Mouse (Mus musculus) cerebral cortex, adult 2 months (tissue): ENCODE data around the gene Olfr707.

ENCODE experiments used
- WGBS: fragments of 180-500 bp; shearing (Covaris S2); methylation state at CpG from one replicate; pipeline ENCODE4 v1.1.7; 2018; 5-methylcytosine and 5-hydroxymethylcytosine counted together

The Olfr707 gene

GRCm38 (mm10) chr7:106901141-106901540 is at the start of gene Olfr707:
Gene Olfr707, minus strand, starts transcription at chr7:106901241.
- whole genome bisulfite sequencing, result 87% methylated on average over 3 of the region's 3 CpGs

DNA sequence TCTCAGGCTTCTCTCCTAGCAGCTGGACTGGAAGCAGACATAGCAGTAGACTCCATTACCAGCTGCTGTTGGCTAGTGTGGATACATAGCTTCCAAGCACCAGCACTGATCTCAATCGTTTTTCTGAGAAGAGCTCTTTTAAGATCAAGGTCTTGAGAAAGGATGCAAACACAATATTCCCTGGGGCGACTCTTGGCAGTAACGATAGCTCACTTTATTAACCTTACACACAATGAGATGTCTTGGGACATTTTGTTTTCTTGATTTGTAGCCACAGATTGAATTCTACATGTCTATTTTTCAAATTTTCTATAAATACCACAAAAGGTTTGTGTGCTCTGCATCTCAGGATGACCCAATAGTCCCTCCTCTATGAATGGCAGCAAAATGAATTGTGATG is 47.2 kb upstream of the Olfr707 start, which contains the start of gene Olfr710:
TSS of gene Olfr710 (minus strand) at position 101 of the 400 bp plus-strand sequence.
- 73% methylated on average over 3 of the region's 3 CpGs for WGBS

DNA sequence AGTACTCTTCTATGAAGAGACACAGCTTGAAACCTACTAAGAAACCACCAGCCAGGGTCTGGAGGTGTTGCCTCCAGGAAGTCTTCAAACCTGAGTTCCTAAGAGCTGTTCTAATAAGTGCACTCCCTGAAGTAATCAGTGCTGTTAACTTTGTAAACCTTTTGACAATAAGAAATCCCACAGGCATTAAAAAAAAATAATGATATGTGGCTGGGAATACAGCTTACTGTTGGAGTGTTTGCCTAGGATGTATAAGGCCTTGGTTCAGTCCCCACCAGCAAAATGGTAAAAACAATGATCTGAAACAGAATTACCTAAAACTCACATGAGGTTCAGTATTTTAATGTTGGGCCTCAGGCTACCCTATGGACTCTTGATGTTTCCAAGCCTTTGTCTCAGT is 31.1 kb upstream of the Olfr707 start, which contains the start of gene Olfr709-ps1:
TSS of gene Olfr709-ps1 (minus strand) at position 101 of the 400 bp plus-strand sequence.

DNA sequence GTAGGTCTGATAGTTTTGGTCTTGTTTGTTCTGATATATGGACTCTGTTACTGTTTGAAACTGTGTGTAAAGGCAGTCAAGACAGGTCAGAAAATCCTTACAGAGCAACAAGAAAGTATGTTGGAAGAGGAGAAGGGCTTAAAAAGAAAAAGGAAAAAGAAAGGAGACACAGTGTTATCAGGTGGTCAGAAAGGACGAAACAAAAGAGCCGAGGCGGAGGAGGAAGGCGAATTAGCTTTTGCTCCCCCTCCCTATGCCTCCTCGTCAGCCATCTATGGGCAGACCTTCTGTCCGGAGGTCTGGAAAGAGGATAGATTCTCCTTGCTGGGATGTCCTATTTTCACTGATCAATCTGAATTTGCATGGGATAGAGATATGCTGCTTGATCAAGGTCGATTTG is 19.9 kb upstream of the Olfr707 start:
- 87% methylated on average over 7 of the region's 7 CpGs for WGBS

DNA sequence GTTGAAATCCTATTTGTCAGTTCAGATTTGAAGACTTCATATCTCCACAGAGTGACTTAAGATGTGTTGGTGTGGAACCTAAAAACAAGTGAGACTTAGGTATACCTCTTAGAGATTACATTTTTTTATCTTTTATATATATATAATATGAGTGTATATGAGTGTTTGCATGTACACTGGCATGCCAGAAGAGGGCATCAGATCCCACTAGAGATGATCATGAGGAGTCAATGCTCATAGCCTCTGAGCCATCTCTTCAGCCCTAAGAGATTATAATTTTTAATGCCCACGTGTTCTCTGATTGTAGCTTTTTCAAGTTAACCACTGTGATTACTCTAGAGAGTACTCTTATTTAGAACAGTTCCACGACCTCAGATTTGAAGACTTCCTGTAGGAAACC is 6.6 kb upstream of the Olfr707 start, which contains the start of gene Olfr1532-ps1:
TSS of gene Olfr1532-ps1 (plus strand) at position 326 of the 400 bp plus-strand sequence.
- 70% methylated on average over 2 of the region's 2 CpGs for WGBS

DNA sequence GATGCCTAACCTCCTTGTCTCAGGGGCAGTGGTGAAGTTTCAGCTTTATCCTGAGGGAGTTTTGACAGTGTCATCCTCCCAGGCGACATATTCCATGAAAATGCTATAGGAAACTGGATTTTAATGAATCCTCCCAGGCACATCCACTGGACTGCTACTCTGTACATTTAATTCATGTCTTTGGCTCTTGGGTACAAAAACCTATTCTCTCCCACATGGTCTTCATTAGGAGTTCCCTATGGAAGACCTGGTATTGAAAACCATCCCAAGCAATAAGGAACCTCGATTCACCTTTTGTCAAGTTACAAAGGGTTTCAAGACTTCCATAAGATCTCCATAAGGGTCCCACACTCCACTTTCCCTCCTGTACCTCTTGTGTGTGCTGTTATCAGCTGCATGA is 13.0 kb downstream of the Olfr707 start, which contains the start of gene Olfr706:
TSS of gene Olfr706 (minus strand) at position 101 of the 400 bp plus-strand sequence.
- 76% methylated on average over 2 of the region's 2 CpGs for WGBS

- WGBS, result 79% methylated on average over 3 of the region's 3 CpGs
Measured at GRCm38 (mm10) chr7:106876791-106877190, 24.2 kb downstream of the Olfr707 start, which contains the start of gene Olfr705. Gene Olfr705, minus strand, starts transcription at chr7:106876891.

DNA sequence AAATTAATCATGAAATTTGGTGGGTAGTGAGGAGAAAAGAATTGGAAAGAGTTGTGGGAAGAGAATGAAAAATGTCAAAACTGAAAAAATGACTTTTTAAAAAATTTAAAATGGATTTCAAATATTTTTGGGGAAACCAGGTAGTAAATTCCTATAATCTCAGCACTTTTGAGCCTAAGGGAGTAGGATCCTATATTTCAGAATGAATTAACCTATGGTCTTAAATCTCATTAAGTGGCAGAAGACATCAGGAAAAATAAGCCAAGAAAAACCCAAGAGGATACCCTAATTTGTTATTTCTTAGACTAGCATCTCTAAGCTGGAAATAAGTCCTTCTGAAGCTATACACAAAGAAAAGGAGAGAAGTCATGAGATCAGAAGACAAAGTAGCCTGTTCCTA is 38.2 kb downstream of the Olfr707 start, which contains the start of gene Olfr704:
TSS of gene Olfr704 (plus strand) at position 301 of the 400 bp plus-strand sequence.

DNA sequence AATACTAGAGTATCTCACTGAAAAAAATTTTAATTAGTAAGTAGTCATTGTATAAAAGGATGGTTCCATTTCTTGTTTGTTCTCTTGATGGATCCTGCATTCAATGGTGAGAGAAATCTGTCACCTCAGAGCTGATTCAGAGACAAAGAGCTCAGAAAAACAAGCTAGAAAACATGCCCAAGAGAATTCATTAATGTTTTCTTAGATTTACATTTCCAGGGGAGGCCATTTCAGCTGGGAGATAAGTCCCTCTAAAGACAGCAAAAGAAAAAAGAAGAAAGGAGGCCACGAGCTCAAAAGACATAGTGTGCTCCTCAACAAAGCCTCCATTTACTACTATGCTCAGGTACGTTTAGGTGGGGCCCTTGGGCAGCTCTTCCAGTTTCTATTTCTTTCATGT is 58.0 kb downstream of the Olfr707 start, which contains the start of gene Olfr703:
TSS of gene Olfr703 (plus strand) at position 301 of the 400 bp plus-strand sequence.
- WGBS, result 60% methylated on average over 2 of the region's 2 CpGs
